Mouse (Mus musculus): ENCODE results near the gene St7l.

The St7l gene

DNA sequence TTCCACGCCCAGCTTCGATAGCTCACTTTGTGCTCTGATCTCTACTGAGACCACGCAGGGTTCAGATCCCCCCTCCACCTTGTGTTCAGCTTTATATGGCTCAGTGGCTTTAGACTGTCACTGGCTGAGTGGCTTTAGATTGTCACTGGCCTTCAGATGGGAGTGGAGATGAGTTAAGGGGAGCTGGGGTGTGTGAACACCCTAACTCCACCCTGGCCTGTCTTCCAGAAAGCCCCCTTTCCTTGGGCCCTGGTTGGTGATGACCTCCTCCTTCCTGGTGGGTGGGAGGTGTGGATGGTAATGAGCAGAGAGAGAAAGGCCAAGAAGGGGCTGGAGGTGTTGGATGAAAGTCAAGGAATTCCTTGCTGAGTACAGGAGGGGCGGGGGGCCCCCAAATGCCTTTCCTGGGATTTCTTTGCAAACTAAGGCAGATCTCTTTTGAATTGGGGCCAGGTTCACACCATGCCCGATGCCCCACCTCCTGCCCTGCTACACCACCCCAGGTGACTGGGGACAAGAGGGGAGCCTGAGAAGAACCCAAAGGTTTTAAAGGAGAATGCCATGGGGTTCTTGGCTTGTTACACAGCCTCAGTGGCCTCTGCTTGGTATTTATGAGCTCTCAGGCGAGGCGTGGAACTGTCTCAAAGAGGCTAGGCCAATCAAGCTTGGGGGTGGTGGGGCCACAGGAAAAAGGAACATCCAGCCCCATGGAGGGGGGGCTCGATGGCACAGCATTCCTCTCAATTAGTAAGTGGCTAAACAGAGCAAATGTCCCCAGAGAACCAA is 101.5 kb downstream of the St7l start:
- no peak for DNase-seq

DNA sequence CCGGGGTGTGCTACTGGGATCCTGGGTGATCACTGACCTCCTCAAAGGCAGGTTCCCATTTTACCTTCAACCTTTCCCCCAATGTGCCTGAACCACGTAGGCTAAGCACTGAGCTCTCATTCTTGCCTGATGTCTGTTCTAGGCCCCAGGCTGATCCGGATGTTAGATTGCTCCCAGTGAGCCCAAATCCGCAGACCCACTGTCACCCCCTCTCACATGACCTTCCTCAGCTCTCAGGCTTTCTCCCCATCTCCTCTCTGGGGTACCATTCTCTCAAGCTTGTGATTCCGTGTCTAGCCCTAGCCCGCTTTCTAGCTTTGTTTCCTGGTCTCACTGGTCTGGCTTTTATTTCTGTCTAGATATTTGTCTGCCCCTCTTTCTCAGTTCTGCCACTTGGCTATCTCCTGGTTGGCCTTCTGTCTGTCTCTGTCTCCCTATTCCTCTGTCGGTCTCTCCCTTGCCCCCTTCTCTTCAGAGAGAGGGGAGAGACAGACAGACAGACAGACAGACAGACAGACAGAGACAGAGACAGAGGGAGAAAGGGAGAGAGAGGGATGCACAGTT is 102.3 kb downstream of the St7l start:
- no peak for DNase-seq

DNA sequence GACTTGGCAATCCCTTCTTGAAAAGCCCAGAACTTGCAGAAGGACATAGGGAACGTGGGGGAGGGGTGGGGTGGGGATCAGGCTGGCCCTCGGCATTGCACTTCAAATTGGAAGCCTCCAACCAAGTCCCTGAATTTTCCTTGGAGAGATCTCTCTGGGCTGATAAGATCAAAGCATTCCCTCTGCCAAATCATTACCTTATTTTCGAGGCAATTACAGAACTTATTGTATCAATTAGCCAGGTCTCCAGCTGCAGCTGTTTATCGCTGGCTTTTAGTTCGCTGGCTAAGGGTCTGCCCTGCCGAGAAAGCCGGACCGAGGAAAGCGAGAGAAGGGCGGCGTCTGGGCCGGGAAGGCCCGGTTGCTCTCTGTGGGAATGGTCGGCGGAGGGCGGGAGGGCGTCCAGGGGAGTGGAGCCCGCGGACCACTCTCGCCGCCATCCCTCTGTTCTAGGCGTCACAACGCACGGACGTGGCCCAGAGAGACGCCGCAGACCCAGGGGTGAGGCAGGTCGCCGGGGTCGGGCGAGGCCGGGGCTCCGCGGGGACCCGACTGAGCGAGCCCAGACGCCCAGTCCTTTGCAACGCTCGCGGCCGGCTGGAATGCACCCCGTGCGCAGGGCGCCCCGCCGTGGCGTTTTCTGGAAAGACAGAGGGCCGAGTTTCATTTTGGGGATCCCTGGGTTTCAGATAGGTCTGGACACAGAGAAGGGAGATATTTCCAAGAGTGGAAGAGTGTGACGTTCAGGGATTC is 103.9 kb downstream of the St7l start:
- peak; percentile 81 to 87 for DNase-seq

Data from cerebellum, postnatal 25 days (tissue).